Mouse (Mus musculus): ENCODE results near the gene Ppm1a.

DNA sequence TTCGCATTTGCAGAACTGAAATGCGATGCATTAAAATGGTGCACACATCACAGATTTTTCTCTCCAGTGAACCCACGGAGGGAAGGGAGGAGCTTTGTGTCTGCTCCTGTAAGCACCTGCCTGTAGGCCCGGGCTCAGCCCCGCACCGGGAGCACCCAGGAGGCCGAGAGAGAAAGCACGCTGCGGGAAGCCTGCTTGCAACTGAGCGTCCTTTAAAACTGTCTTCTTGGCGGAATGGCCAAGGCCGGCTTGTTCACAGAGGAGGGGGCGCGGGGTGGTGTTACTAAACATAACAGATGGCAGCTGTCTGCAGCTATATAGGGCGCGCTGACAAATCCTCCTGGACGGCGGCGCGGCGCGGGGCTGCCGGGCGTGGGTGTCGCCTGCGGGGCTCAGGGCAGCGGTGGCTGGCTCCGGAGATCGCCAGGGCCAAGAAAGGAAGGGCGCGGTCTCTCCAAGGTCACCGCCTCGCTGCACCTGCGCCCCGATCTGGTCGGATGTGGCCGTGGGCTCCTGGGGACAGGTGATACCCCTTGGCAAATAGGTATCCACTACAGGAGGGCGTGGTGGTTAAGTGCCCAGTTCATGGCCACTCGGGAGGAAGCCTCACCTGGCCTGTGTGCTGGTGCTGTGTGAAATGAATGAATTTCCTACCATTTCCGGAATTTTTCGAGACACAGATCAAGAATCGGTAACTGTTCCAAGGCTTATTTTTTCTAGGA is 74.6 kb downstream of the Ppm1a start:
- TF ChIP-seq CTCF (IDR thresholded peaks at IDR 0.05; ENCODE audit: control insufficient read depth, insufficient read depth, insufficient read length) (no peak), USF1 (IDR thresholded peaks at IDR 0.05; ENCODE audit: low read depth) (no peak)
